Mouse (Mus musculus) small intestine, adult 2 months (tissue): ENCODE results near the gene Lrtm2.

Experiments used
- CTCF ChIP-seq: fragments of 200-500 bp; IDR thresholded peaks from 2 replicates; pipeline ENCODE4 v1.5.1; 2012; ENCODE audit warnings: low read depth, mild to moderate bottlenecking, control low read depth, inconsistent platforms, low read length, moderate library complexity, mixed read lengths; ENCODE audit not compliant: insufficient replicate concordance, insufficient read length; ENCODE audit errors: extremely low read depth
- POLR2A ChIP-seq: fragments of 200-500 bp; IDR thresholded peaks from 2 replicates; pipeline ENCODE4 v1.6.1; 2012; ENCODE audit warnings: low read depth, mild to moderate bottlenecking, control low read depth, inconsistent platforms, low read length, moderate library complexity

- TF ChIP-seq CTCF: no peak
- TF ChIP-seq POLR2A: no peak
These were observed 16.8 kb downstream of the Lrtm2 start for GRCm38 (mm10) chr6:119313588-119314375.
